Mouse (Mus musculus): Measurements from ENCODE around the gene Col11a2.

- no peak for TF ChIP-seq CTCF (conservative IDR thresholded peaks at IDR 0.05 in 1 of 2, IDR thresholded peaks at IDR 0.05 in 1 of 2; ENCODE audit: low read depth in 2 of 2, low read length in 2 of 2)
- TF ChIP-seq ZKSCAN1 (IDR thresholded peaks at IDR 0.05; ENCODE audit: borderline replicate concordance, low read depth, low read length) = no peak
- TF ChIP-seq EP300 (IDR thresholded peaks at IDR 0.05; ENCODE audit: low read length) = no peak
- TF ChIP-seq RAD21 (IDR thresholded peaks at IDR 0.05; ENCODE audit: low read depth, low read length) = no peak
- peak; percentile 49; the same call in 1 of the 2 replicates for TF ChIP-seq SIN3A (IDR thresholded peaks at IDR 0.05; ENCODE audit: low read length)
- TF ChIP-seq IRF4 (IDR thresholded peaks at IDR 0.05; ENCODE audit: low read depth, low read length) = peak; percentile 20; the same call in 1 of the 2 replicates
- TF ChIP-seq MAX (IDR thresholded peaks at IDR 0.05; ENCODE audit: low read length) = peak; percentile 75
- TF ChIP-seq ETS1 (conservative IDR thresholded peaks at IDR 0.05; ENCODE audit: low read depth, low read length) = no peak; the same call in 1 of the 2 replicates
- TF ChIP-seq USF1 (IDR thresholded peaks at IDR 0.05; ENCODE audit: low read depth, low read length) = no peak
- no peak for TF ChIP-seq MAFK (IDR thresholded peaks at IDR 0.05; ENCODE audit: insufficient replicate concordance, low read length)
- TF ChIP-seq HCFC1 (IDR thresholded peaks at IDR 0.05; ENCODE audit: low read depth, low read length) = peak; percentile 73
- TF ChIP-seq MXI1 (IDR thresholded peaks at IDR 0.05; ENCODE audit: low read depth, low read length) = peak; percentile 76; the same call in 1 of the 2 replicates
- peak; percentile 83 for TF ChIP-seq POLR2A (IDR thresholded peaks at IDR 0.05; ENCODE audit: low read depth, low read length)
- no peak for TF ChIP-seq ZNF384 (IDR thresholded peaks at IDR 0.05; ENCODE audit: low read depth, low read length)
Measured at GRCm38 (mm10) chr17:34024317-34024821, 14.9 kb upstream of the Col11a2 start, which contains the start of gene Ring1.
